ENCODE assay signal across 19 mouse cellular contexts in the genomic region with DNA sequence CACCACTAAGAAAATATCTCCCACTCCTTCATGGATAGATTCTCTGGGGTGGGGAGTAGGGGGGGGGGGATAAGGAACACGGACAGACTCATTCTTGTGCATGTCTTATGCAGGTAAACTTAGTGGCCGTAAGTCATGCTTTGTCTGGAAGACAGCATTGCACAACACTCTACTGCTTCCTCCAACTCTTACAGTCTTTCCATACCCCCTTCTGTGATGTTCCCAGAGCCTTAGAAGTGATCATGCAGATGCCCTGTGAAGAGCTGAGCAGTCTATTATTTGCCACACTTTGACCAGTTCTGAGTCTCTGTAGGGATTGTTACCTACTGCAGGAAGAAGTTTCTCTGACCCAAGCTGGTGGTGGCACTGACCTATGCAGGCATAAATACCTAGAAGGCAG.
DNase-seq lines count a peak whose midpoint lies in the region; ATAC-seq lines count a peak whose summit lies in the region.
"Had no signal": no experiment of that assay in that cellular context is flagged by ENCODE, and none has a peak within 500 bp of the region (broad histone marks: within the 10 kb centered on the region; RNA-seq: fewer than 3 reads in every experiment).

No protein-coding gene starts in this region.

- peaks cover 33% of the 10 kb centered on the region for H3K36me3 ChIP-seq in kidney, embryonic 16.5 days (ENCODE audit: insufficient read depth, low read length)
- peaks cover 22% of the 10 kb centered on the region for H3K36me3 ChIP-seq in embryonic facial prominence, embryonic 10.5 days (replicated peaks)
- peaks cover 27% of the 10 kb centered on the region for H3K36me3 ChIP-seq in neural tube, embryonic 15.5 days

- ATAC-seq in kidney, embryonic 16.5 days (ENCODE audit: low FRiP score, low TSS enrichment): no peak
- ATAC-seq in granulocyte monocyte progenitor cell, adult 5-6 weeks (replicated peaks; ENCODE audit: poor library complexity, severe bottlenecking): peak; percentile 36; the same call in 1 of the 2 replicates
- no peak for ATAC-seq in neural tube, embryonic 15.5 days (ENCODE audit: low FRiP score)
- ATAC-seq in frontal cortex, adult (ENCODE audit: low TSS enrichment): no peak
- ATAC-seq: forebrain, embryonic 15.5 days; hindbrain, postnatal 0 days had no signal

- 0 out of 2 replicates have a peak overlapping the region, but pooled peaks have one; percentile 48 for H3K27ac ChIP-seq in kidney, embryonic 16.5 days (ENCODE audit: low read length)
- H3K27ac ChIP-seq in embryonic facial prominence, embryonic 10.5 days (replicated peaks): peak overlapping the region; percentile 48
- peak overlapping the region; percentile 48 for H3K27ac ChIP-seq in neural tube, embryonic 15.5 days (replicated peaks)
- H3K27ac ChIP-seq: forebrain, embryonic 15.5 days; heart, embryonic 10.5 days; hindbrain, embryonic 13.5 days; hindbrain, postnatal 0 days had no signal

- H3K27me3 ChIP-seq in kidney, embryonic 16.5 days (ENCODE audit: insufficient read depth, low read length): no peaks in the 10 kb centered on the region
- no peaks in the 10 kb centered on the region for H3K27me3 ChIP-seq in embryonic facial prominence, embryonic 10.5 days (replicated peaks; ENCODE audit: low read depth, poor library complexity, severe bottlenecking)
- no peaks in the 10 kb centered on the region for H3K27me3 ChIP-seq in neural tube, embryonic 15.5 days (replicated peaks)
- H3K27me3 ChIP-seq: forebrain, embryonic 15.5 days; hindbrain, embryonic 13.5 days had no signal

- H3K9ac ChIP-seq in kidney, embryonic 16.5 days (replicated peaks; ENCODE audit: low read length): no peak overlapping the region
- no peak overlapping the region for H3K9ac ChIP-seq in neural tube, embryonic 15.5 days (replicated peaks)
- H3K9ac ChIP-seq: forebrain, embryonic 15.5 days; hindbrain, embryonic 13.5 days had no signal

- H3K4me2 ChIP-seq in kidney, embryonic 16.5 days (replicated peaks; ENCODE audit: low read depth, low read length): no peak overlapping the region
- no peak overlapping the region for H3K4me2 ChIP-seq in neural tube, embryonic 15.5 days
- H3K4me2 ChIP-seq: forebrain, embryonic 15.5 days; hindbrain, embryonic 13.5 days had no signal

- H3K4me3 ChIP-seq in kidney, embryonic 16.5 days (ENCODE audit: low read length): no peak overlapping the region
- H3K4me3 ChIP-seq in embryonic facial prominence, embryonic 10.5 days: no peak overlapping the region
- no peak overlapping the region for H3K4me3 ChIP-seq in neural tube, embryonic 15.5 days (replicated peaks)
- H3K4me3 ChIP-seq: forebrain, embryonic 15.5 days; gastrocnemius, adult 2 months; heart, embryonic 10.5 days; hindbrain, embryonic 13.5 days had no signal

- no peaks in the 10 kb centered on the region for H3K9me3 ChIP-seq in kidney, embryonic 16.5 days (ENCODE audit: low read length)
- H3K9me3 ChIP-seq in embryonic facial prominence, embryonic 10.5 days: no peaks in the 10 kb centered on the region
- H3K9me3 ChIP-seq in neural tube, embryonic 15.5 days (replicated peaks): no peaks in the 10 kb centered on the region
- H3K9me3 ChIP-seq: forebrain, embryonic 15.5 days; heart, embryonic 10.5 days; hindbrain, embryonic 13.5 days had no signal

- no peak for DNase-seq in kidney, postnatal 4 days
- DNase-seq in embryonic facial prominence, embryonic 10.5 days (ENCODE audit: low spot score): no peak
- no peak for DNase-seq in spleen, postnatal 4 days (ENCODE audit: low spot score in 2 of 2)
- DNase-seq: adrenal gland, adult 2 months; adrenal gland, postnatal 25 days; cerebellum, adult 2 months; cerebellum, postnatal 10 days; gastrocnemius, adult 2 months; gastrocnemius, postnatal 25 days; heart, adult 18-20 months; heart, postnatal 10 days had no signal

- WGBS in kidney, embryonic 16.5 days: 71% methylated on average over 2 of the region's 2 CpGs
- 87% methylated on average over 2 of the region's 2 CpGs for WGBS in embryonic facial prominence, embryonic 10.5 days
- 83% methylated on average over 2 of the region's 2 CpGs for WGBS in neural tube, embryonic 15.5 days

- peaks cover 15% of the 10 kb centered on the region for H3K4me1 ChIP-seq in kidney, embryonic 16.5 days (ENCODE audit: insufficient read depth, low read length)
- peaks cover 33% of the 10 kb centered on the region for H3K4me1 ChIP-seq in embryonic facial prominence, embryonic 10.5 days
- H3K4me1 ChIP-seq in neural tube, embryonic 15.5 days: peaks cover 17% of the 10 kb centered on the region
- H3K4me1 ChIP-seq: forebrain, embryonic 15.5 days; heart, embryonic 10.5 days had no signal
